ENCODE assay signal across 13 mouse cellular contexts in the genomic region with DNA sequence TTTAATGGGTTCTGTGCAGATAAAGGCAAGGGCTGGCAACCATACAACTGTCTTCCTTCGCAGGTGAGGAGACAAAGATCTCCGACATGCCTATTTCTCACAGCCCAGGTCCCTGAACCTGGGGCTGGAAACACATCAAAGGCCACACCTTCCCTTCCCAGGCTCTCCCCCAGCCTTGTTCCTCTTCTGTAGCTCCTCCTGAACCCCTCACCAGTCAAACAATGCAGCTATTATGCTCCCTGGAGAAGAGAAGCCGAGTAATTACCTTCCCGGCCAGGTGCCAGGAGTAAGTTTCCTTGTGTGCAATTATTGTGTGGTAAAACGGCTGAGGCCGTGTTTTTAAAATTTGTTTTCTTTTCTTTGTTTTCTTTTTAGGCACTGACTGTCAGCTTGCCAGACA.
DNase-seq lines count a peak whose midpoint lies in the region; ATAC-seq and TF ChIP-seq lines count a peak whose summit lies in the region.
"Had no signal": no experiment of that assay in that cellular context is flagged by ENCODE, and none has a peak within 500 bp of the region (broad histone marks: within the 10 kb centered on the region; RNA-seq: fewer than 3 reads in every experiment).

No protein-coding gene starts in this region.

- no peak overlapping the region for H3K9ac ChIP-seq in kidney, postnatal 0 days (ENCODE audit: low read depth, low read length)
- no peak overlapping the region for H3K9ac ChIP-seq in embryonic facial prominence, embryonic 15.5 days
- no peak overlapping the region for H3K9ac ChIP-seq in limb, embryonic 12.5 days (replicated peaks)
- H3K9ac ChIP-seq: hindbrain, embryonic 13.5 days had no signal

- DNase-seq in embryo, embryonic 10.5 days (ENCODE audit: low spot score), result peak; percentile 25
- no peak for DNase-seq in embryo, embryonic 9.5 days (ENCODE audit: extremely low spot score)
- DNase-seq in kidney, postnatal 0 days (ENCODE audit: low spot score), result peak; percentile 21
- no peak for DNase-seq in kidney, adult 9 months
- no peak for DNase-seq in adrenal gland, adult 18-20 months (ENCODE audit: low spot score in 2 of 2)
- DNase-seq in spleen, adult 18-20 months, result no peak
- DNase-seq: cerebellum, adult 9-11 months; gastrocnemius, postnatal 14 days; layer of hippocampus, adult 9-11 months had no signal

- WGBS in kidney, postnatal 0 days, result 10% methylated on average over 6 of the region's 6 CpGs
- WGBS in embryonic facial prominence, embryonic 15.5 days, result 20% methylated on average over 6 of the region's 6 CpGs
- WGBS in limb, embryonic 12.5 days, result 33% methylated on average over 6 of the region's 6 CpGs

- no peak overlapping the region for H3K4me2 ChIP-seq in kidney, postnatal 0 days (ENCODE audit: low read length)
- H3K4me2 ChIP-seq in embryonic facial prominence, embryonic 15.5 days (replicated peaks), result no peak overlapping the region
- H3K4me2 ChIP-seq in limb, embryonic 12.5 days, result peak overlapping the region; percentile 24; the same call in 1 of the 2 replicates
- H3K4me2 ChIP-seq: hindbrain, embryonic 13.5 days had no signal

- no peaks in the 10 kb centered on the region; the same call in 1 of the 2 replicates for H3K4me1 ChIP-seq in kidney, postnatal 0 days (replicated peaks; ENCODE audit: insufficient read depth, low read length)
- peaks cover 13% of the 10 kb centered on the region; the same call in 1 of the 2 replicates for H3K4me1 ChIP-seq in embryonic facial prominence, embryonic 15.5 days
- H3K4me1 ChIP-seq in limb, embryonic 12.5 days (replicated peaks), result peaks cover 16% of the 10 kb centered on the region

- ATAC-seq in kidney, postnatal 0 days (replicated peaks; ENCODE audit: low FRiP score, low read depth), result no peak
- ATAC-seq in embryonic facial prominence, embryonic 15.5 days (ENCODE audit: insufficient number of reproducible peaks, low FRiP score, low TSS enrichment, low read depth), result peak; percentile 82
- no peak for ATAC-seq in limb, embryonic 12.5 days (ENCODE audit: insufficient number of reproducible peaks, insufficient read depth, low FRiP score, low TSS enrichment, low read depth)

- no peak overlapping the region for H3K27ac ChIP-seq in kidney, postnatal 0 days
- peak overlapping the region; percentile 45 for H3K27ac ChIP-seq in embryonic facial prominence, embryonic 15.5 days (replicated peaks)
- H3K27ac ChIP-seq in limb, embryonic 12.5 days, result peak overlapping the region; percentile 5; the same call in 1 of the 2 replicates
- H3K27ac ChIP-seq: hindbrain, embryonic 13.5 days had no signal

- no peaks in the 10 kb centered on the region for H3K27me3 ChIP-seq in kidney, postnatal 0 days (ENCODE audit: insufficient read depth, low read length)
- H3K27me3 ChIP-seq in embryonic facial prominence, embryonic 15.5 days, result no peaks in the 10 kb centered on the region
- no peaks in the 10 kb centered on the region for H3K27me3 ChIP-seq in limb, embryonic 12.5 days
- H3K27me3 ChIP-seq: hindbrain, embryonic 13.5 days had no signal

- no peak overlapping the region for H3K4me3 ChIP-seq in kidney, postnatal 0 days (replicated peaks; ENCODE audit: low read depth, low read length)
- H3K4me3 ChIP-seq in embryonic facial prominence, embryonic 15.5 days (replicated peaks), result no peak overlapping the region
- no peak overlapping the region for H3K4me3 ChIP-seq in limb, embryonic 12.5 days (replicated peaks)
- H3K4me3 ChIP-seq: erythroblast, embryonic 14.5 days; hindbrain, embryonic 13.5 days had no signal

- H3K36me3 ChIP-seq in kidney, postnatal 0 days (ENCODE audit: insufficient read depth, low read length), result no peaks in the 10 kb centered on the region
- H3K36me3 ChIP-seq in embryonic facial prominence, embryonic 15.5 days, result no peaks in the 10 kb centered on the region
- no peaks in the 10 kb centered on the region for H3K36me3 ChIP-seq in limb, embryonic 12.5 days
- H3K36me3 ChIP-seq: hindbrain, embryonic 13.5 days had no signal

- no peaks in the 10 kb centered on the region for H3K9me3 ChIP-seq in kidney, postnatal 0 days (replicated peaks; ENCODE audit: low read length)
- H3K9me3 ChIP-seq in embryonic facial prominence, embryonic 15.5 days (replicated peaks), result no peaks in the 10 kb centered on the region
- no peaks in the 10 kb centered on the region for H3K9me3 ChIP-seq in limb, embryonic 12.5 days
- H3K9me3 ChIP-seq: hindbrain, embryonic 13.5 days had no signal

- no peak for TF ChIP-seq CTCF in kidney, postnatal 0 days (IDR thresholded peaks at IDR 0.05; ENCODE audit: low read depth)

Comparison
In these comparisons a context has a peak if more than half of its experiments do, and no peak if none do; other contexts are left out.
1. DNase-seq: peak in embryo, embryonic 10.5 days (single experiment) and kidney, postnatal 0 days (single experiment); none in embryo, embryonic 9.5 days (single experiment), kidney, adult 9 months (single experiment), adrenal gland, adult 18-20 months (0 of 2) and spleen, adult 18-20 months (0 of 2).